Mouse (Mus musculus): ENCODE measurements at regions not wholly inside any gene's neighbourhood (a gene's known extent, or its start where the extent isn't known, plus 50 kb on each side); places are given as distances from the start of the nearest gene placed in this dataset.
A peak's percentile ranks its signal among the peaks of the same experiment; 100 is the strongest.

- DNase-seq (ENCODE audit: low spot score), result no peak
Measured at GRCm38 (mm10) chr1:47094498-47094897, 201.8 kb upstream of the Slc39a10 start.

GRCm38 (mm10) chr1:47093289-47093947, 200.8 kb upstream of the Slc39a10 start:
- no peak for DNase-seq (ENCODE audit: low spot score)

GRCm38 (mm10) chr1:47076423-47076822, 183.8 kb upstream of the Slc39a10 start:
- DNase-seq (ENCODE audit: low spot score), result no peak

- no peak for DNase-seq (ENCODE audit: low spot score)
Measured at GRCm38 (mm10) chr1:47058149-47058548, 165.5 kb upstream of the Slc39a10 start.

- no peak for DNase-seq (ENCODE audit: low spot score)
Measured at GRCm38 (mm10) chr1:47057344-47057743, 164.7 kb upstream of the Slc39a10 start.

- DNase-seq (ENCODE audit: low spot score), result no peak
Measured at GRCm38 (mm10) chr1:47051109-47051508, 158.5 kb upstream of the Slc39a10 start.

GRCm38 (mm10) chr1:47050492-47050891, 157.8 kb upstream of the Slc39a10 start:
- no peak for DNase-seq (ENCODE audit: low spot score)

GRCm38 (mm10) chr1:47037576-47037975, 144.9 kb upstream of the Slc39a10 start:
- DNase-seq (ENCODE audit: low spot score), result no peak

- no peak for DNase-seq (ENCODE audit: low spot score)
Measured at GRCm38 (mm10) chr1:47019356-47019755, 126.7 kb upstream of the Slc39a10 start.

- no peak for DNase-seq (ENCODE audit: low spot score)
Measured at GRCm38 (mm10) chr1:47014526-47014925, 121.9 kb upstream of the Slc39a10 start.

GRCm38 (mm10) chr1:47003746-47004145, 111.1 kb upstream of the Slc39a10 start:
- DNase-seq (ENCODE audit: low spot score), result peak; percentile 17

GRCm38 (mm10) chr1:46999337-46999736, 106.7 kb upstream of the Slc39a10 start:
- DNase-seq (ENCODE audit: low spot score), result no peak

GRCm38 (mm10) chr1:46985978-46986377, 93.3 kb upstream of the Slc39a10 start:
- DNase-seq (ENCODE audit: low spot score), result no peak

GRCm38 (mm10) chr1:46983093-46983492, 90.4 kb upstream of the Slc39a10 start:
- no peak for DNase-seq (ENCODE audit: low spot score)

GRCm38 (mm10) chr1:46970470-46970869, 77.8 kb upstream of the Slc39a10 start:
- no peak for DNase-seq (ENCODE audit: low spot score)

GRCm38 (mm10) chr1:46968361-46968760, 75.7 kb upstream of the Slc39a10 start:
- DNase-seq (ENCODE audit: low spot score), result no peak

- no peak for DNase-seq (ENCODE audit: low spot score)
Measured at GRCm38 (mm10) chr1:46966917-46967266, 74.2 kb upstream of the Slc39a10 start.

GRCm38 (mm10) chr1:46965996-46966916, 73.6 kb upstream of the Slc39a10 start:
- DNase-seq (ENCODE audit: low spot score), result no peak

GRCm38 (mm10) chr1:46963973-46964727, 71.5 kb upstream of the Slc39a10 start:
- no peak for DNase-seq (ENCODE audit: low spot score)
